Mouse (Mus musculus) brain, embryonic 14.5 days (tissue): ENCODE results near the gene Mettl7a3. TPM values are rescaled to one million over a fixed set of nuclear protein-coding genes. Genes with fewer than 3 reads are reported as not detected.
A peak's percentile ranks its signal among the peaks of the same experiment; 100 is the strongest.
"Not testable (repeated sequence)": the region's sequence is repeated elsewhere in the genome, so short reads cannot be mapped to it uniquely, and the experiment has no call there.

Experiments
- DNase-seq: peaks from one replicate; pipeline ENCODE4 v3.0.0-alpha.2; 2011; ENCODE audit warnings: low read depth
- CTCF ChIP-seq: fragments of 200-500 bp; IDR thresholded peaks from 2 replicates; pipeline ENCODE4 v1.5.1; 2012; ENCODE audit warnings: inconsistent platforms, mild to moderate bottlenecking, moderate library complexity, borderline replicate concordance; ENCODE audit not compliant: insufficient read depth, insufficient read length; ENCODE audit errors: extremely low read depth
- POLR2A ChIP-seq: fragments of 200-500 bp; IDR thresholded peaks from 2 replicates; pipeline ENCODE4 v1.6.1; 2012; ENCODE audit warnings: mild to moderate bottlenecking, inconsistent platforms, borderline replicate concordance; ENCODE audit not compliant: poor library complexity, insufficient read depth, insufficient read length, severe bottlenecking; ENCODE audit errors: extremely low read depth
- polyA plus RNA-seq: library from polyadenylated mRNA; depleted of rRNA; stranded (reverse); fragments of >200 nt; gene quantifications from 2 replicates; pipeline ENCODE4 v1.2.3, GENCODE M21; 2012

Mettl7a3 gene
- polyA plus RNA-seq, 1 experiment: 0.11 TPM

DNA sequence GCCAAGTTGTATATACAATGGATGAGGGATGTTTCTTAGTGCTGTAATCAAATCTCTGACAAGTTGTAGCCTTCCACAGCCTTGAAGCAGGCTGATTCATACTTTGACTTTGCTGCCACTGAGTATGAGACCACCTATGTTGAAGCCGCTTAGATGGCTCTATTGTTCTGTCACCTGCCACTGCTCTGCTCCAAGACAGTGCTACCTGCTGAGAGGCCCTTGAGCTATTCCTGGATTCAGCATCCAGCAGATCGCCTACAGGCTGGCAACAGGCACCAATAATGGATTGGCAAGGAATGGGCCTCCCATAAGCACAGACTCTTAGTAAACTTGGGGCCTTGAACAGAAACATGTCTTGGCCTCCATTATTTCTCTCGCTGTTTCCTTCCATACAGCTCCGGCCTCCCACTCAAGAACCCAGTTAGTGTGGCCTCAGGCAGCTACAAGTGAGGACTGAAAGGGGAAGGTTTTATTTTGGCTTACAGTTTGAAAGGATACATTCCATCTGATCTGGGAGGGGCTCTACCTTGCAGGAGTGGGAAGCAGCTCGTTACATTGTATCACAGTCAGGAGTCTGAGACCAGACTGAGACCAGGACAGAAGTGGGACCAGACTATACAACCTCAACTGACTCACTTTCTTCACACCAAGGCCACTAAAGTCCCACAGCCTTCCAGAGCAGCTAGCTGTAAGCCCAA is 20.1 kb upstream of the Mettl7a3 start:
- no peak for TF ChIP-seq POLR2A
- TF ChIP-seq CTCF: no peak
- DNase-seq: no peak

DNA sequence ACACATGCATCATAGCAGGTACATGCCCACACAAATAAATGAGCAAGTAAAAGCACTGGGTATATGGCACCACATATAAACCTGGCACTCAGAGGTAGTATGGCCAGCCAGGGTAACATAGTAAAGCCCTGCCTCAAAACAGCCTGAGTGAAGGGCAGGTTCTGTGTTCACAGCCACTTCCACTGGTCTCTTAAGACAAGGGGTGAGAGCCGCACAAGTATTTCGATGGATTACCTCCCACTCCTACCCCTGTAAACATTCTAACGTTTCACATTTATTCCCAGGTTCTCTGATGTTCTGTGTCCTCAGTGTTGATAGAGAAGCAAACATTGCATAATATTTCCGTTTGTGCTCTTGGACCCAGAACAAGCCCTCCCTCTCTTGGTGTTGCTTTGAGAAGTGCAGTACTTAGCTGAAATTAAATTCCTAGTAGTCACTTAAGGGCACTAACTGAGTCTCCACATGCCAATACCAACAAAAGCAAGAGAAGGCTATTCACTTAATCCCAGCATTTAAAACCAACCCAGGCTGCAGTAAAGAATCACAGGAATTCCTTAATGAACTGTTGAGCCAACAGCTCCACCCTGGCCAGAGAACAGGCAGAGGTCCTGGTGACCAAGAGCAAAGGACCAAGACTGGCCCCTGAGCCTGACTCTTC is 16.6 kb upstream of the Mettl7a3 start:
- DNase-seq: not testable (repeated sequence)

DNA sequence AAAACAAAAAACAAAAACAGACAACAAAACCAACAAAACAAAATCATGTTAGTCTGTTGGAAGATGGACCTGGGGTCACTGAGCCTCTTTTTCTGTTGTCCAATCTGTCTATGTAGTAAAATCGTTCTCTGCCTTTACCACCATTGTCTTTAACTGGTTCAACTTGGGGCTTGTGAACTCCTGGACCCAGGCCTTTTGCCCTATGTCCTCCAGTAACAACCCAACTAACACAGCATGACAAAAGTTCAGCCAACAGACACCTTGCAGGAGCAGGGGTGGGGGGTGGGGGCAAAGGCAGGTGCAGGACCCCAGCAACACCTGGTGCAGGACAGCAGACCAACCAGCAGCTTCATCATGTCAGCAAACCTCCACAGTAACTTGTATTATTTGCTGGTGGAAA is 14.8 kb upstream of the Mettl7a3 start:
- DNase-seq: no peak
- TF ChIP-seq POLR2A (no peak), CTCF (no peak)

DNA sequence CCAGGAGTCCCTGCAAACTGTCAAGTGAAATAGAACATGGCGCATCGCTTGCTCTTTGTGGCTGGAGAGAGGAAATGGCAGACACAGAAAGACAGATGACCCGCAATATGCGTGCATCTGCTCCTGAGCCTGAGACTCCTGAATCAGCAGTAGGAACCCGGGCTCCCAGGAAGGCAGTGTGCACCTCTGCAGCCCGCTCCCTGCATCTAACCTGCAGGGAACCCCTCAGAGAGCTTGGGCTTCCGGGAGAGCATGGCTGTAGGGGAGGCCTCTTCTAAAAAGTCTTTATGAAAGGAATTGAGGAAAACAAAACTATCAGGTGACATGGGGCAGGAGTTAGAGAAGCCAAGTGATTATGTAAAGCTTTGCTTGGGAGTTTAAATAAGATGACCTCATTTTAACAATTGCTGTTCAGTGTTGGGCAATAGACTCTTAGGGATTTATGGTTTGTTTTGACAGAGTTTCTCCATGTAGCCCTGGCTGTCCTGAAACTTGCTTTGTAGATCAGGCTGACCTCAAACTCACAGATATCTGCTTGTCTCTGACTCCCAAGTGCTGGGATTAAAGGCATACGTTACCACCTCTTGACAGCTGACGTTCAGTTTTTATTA is 14.3 kb upstream of the Mettl7a3 start:
- TF ChIP-seq CTCF (no peak), POLR2A (no peak)
- DNase-seq: no peak

DNA sequence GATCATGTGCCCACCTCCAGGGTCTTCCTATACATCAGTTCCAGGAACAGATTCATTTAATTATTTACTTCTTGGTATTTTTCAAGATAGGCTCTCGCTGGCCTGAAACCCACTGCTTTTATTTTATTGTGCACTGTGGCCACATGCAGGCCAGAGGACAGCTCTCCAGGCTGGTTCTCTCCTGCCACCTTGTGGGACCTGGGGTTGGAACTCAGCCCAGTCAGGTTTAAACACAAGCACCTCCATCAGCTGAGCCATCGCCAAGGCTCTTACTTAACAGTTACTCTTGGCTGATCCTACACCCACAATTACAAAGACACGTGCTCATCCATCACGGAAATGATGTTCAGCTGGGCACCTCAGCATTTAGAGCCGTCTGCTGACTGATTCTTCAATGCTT is 13.6 kb upstream of the Mettl7a3 start:
- peak; percentile 21 for DNase-seq
- TF ChIP-seq CTCF: peak; percentile 35; the same call in 1 of the 2 replicates
- TF ChIP-seq POLR2A: no peak

DNA sequence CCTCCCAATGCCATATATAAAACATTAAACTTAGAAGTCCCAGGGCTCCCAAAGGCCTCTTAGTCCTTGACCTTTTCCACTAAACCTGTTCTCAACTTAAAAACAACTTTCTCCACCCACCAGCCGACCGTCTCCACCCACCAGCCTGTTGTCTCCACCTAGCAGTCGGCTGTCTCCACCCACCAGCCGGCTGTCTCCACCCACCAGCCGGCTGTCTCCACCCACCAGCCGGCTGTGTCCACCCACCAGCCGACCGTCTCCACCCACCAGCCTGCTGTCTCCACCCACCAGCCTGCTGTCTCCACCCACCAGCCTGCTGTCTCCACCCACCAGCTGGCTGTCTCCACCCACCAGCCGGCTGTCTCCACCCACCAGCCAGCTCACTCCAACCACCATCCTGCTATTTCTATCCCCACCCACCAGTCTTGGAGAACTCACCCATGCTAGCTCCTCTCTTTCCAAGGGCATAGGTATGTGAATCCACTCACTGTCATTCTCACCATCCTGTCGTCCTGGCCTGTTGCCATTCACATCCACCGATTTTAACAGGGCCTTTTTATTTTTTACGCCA is 10.6 kb upstream of the Mettl7a3 start:
- no peak for DNase-seq
- TF ChIP-seq POLR2A: no peak
- no peak for TF ChIP-seq CTCF

DNA sequence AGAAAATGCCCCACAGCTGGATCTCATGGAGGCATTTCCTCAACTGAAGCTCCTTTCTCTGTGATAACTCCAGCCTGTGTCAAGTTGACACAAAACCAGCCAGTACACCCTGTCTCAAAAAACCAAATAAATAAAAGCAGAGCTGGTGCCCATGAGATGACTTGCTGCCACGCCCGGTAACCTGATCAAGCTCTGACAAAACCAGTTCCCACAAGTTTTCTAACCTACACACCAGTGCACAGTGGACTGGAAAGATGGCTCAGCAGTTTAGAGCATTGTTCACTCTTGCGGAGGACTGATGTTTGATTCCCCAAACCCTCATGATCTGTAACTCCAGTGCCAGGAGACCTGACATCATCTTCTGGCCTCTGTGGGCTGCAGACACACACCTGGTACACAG is 9.5 kb upstream of the Mettl7a3 start:
- no peak for TF ChIP-seq POLR2A
- TF ChIP-seq CTCF: no peak

DNA sequence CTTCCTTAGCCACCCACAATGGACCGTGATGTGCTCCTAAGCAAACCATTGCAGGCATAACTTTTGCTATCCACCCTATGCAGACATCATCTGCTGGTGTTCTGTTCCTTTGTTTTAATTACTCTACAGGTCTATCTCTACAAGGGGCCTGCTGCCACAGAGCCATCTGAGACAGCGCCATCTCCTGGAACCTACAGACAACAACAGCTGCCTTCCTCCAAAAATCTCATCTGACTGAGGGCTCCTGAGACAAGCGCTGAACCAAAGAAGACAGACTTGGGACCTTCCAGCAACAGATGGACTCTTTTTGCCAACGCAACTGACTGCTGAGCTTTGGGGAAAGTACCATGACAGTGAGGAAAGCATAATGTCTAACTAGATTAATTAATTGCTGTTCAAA is 6.6 kb upstream of the Mettl7a3 start:
- DNase-seq: not testable (repeated sequence)

More for the DNA sequence above, 9.5 kb upstream of the Mettl7a3 start:
- no peak for DNase-seq

DNA sequence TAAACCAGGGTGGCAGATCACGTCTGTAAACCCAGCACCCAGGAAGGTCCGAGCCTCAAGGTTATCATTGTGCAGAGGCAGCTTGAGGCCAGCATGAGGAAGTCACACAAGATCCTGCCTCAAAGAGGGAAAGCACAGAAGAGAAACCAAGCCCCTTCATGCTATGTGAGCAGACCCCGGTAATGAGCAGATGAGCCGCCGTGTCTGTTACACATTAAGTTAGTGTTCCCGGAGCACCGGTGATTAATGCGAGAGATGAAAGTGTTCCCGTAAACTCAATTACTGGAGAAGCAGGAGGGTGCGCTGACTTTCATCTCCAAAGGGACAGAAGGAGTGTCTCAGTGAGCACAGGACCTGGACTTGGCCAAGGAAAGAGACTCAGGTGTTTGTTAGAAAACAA is 5.4 kb upstream of the Mettl7a3 start:
- DNase-seq: not testable (repeated sequence)

DNA sequence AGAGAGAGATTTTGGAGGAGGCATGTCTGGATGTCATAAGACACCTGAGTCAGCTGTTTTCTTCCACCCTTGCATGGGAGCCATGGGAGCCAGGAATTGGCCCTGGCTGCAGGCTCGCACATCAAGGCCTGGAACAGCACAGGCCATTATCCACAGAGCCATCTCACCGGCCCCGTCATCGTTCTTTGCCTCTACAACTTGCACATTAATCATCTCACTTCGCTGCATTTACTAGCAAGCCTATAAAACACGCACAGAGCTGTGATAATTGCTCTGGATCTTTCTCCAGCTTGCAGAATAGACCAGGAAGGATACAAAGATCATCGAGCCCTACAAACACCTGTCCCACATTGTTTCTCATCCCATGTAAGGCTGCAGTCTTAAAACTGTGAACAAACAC is 4.0 kb upstream of the Mettl7a3 start:
- no peak for DNase-seq
- TF ChIP-seq CTCF (no peak), POLR2A (no peak)

DNA sequence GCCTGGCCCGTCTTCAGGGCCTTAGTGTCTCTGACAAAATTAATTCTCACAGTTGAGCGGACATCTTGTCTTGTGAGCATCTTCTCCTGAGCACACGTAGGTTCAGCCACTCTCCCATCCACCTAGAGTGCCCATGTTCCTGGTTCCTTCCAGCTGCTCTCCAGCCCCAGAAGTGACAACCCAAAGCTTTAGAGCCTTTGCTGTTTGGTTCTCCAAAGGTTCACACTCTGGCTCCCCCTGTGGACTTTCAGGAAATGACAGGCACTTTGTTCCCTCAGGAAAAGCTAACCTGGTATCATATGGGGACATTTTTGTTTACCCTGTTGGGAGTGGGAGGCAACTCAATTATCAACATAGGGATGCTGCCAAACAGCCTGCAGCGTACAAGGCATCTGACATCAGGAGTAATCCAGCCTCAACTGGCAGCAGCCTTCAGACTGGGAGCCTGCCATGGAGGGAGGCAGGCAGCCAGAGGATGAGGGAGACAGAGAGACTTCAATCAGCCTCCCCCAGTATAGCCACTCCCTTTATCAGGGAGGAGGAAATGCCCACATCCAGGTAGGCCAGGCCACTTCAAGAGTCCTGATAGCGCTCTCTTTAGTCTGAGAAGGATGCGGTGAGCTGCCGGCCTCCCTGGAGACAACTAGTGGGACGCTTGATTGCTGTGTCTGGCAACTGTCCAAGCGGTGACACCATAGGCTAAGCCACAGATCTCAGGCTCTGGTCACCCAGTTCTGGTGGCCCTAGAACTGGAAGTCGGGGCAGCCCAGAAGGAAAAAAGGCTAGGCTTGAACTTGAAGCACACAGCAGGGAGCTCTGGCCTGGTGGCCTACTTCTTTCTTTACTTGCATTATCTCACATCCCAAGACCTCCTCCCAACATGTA is 2.4 kb upstream of the Mettl7a3 start:
- not testable (repeated sequence) for DNase-seq

DNA sequence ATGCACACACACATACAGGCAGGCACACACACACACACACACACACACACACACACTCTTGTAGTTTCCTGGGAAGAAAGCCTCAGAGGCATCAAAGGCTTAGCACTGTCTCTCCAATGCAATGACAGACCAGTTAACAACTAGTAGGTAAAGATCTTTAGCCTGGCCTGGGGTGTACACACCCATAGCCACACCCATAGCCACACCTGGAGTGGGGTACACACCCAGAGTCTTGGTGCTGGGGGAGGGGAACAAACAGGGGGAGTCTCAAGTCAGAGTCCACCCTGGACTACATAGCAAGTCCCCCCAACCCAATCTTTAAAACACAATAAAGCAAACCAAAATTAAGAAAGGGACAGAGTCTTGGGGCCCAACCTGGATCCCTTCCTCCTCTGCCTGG is 2.6 kb downstream of the Mettl7a3 start:
- DNase-seq: not testable (repeated sequence)
